Mouse (Mus musculus) lung, adult 2 months (tissue): ENCODE data around the gene Mif4gd.
"Not testable (repeated sequence)": the region's sequence is repeated elsewhere in the genome, so short reads cannot be mapped to it uniquely, and the experiment has no call there.

Source experiments
- CTCF ChIP-seq: fragments of 200-500 bp; IDR thresholded peaks from 2 replicates; pipeline ENCODE4 v1.5.1; 2011; ENCODE audit warnings: mild to moderate bottlenecking, low read length, control low read depth; ENCODE audit not compliant: insufficient read depth
- POLR2A ChIP-seq: fragments of 200-500 bp; IDR thresholded peaks from 2 replicates; pipeline ENCODE4 v1.6.1; 2011; ENCODE audit warnings: low read depth, mild to moderate bottlenecking, control low read depth, low read length, borderline replicate concordance; ENCODE audit errors: extremely low read depth

- TF ChIP-seq CTCF, POLR2A: not testable (repeated sequence)
Measured at GRCm38 (mm10) chr11:115645498-115645897, 32.7 kb upstream of the Mif4gd start.
